Mouse (Mus musculus) G1E (cell line): ENCODE measurements around the gene P4ha3. TPM values are rescaled to one million over a fixed set of nuclear protein-coding genes. Genes with fewer than 3 reads are reported as not detected.

ENCODE experiments used
- ATAC-seq: 2 replicates; pipeline ENCODE4 v1.8.0; 2016; ENCODE audit warnings: mild to moderate bottlenecking; ENCODE audit not compliant: insufficient number of reproducible peaks, poor library complexity, low FRiP score, severe bottlenecking; ENCODE audit errors: extremely low read depth
- DNase-seq: peaks from one replicate; pipeline ENCODE4 v3.0.0; 2012; ENCODE audit warnings: low spot score
- H3K27me3 ChIP-seq: 2 replicates; pipeline ENCODE4 v1.6.1; 2012; ENCODE audit warnings: mild to moderate bottlenecking, low read length, inconsistent platforms; ENCODE audit not compliant: insufficient read depth
- H3K36me3 ChIP-seq: replicated peaks from 2 replicates; pipeline ENCODE3; 2012; ENCODE audit warnings: mild to moderate bottlenecking, inconsistent platforms
- H3K4me1 ChIP-seq: 2 replicates; pipeline ENCODE4 v1.6.1; 2012; ENCODE audit warnings: low read depth, low read length, inconsistent platforms, mixed read lengths; ENCODE audit not compliant: insufficient read depth
- H3K4me3 ChIP-seq: 2 replicates; pipeline ENCODE4 v1.5.1; 2012; ENCODE audit warnings: low read depth, mild to moderate bottlenecking, inconsistent platforms, low read length, moderate library complexity, mixed read lengths
- H3K9me3 ChIP-seq: replicated peaks from 2 replicates; pipeline ENCODE4 v1.6.1; 2012; ENCODE audit warnings: inconsistent platforms
- CTCF ChIP-seq: IDR thresholded peaks from 2 replicates; pipeline ENCODE4 v1.5.1; 2012; ENCODE audit warnings: low read depth, low read length, inconsistent platforms, mixed read lengths
- GATA1 ChIP-seq: IDR thresholded peaks from 2 replicates; pipeline ENCODE4 v1.6.1; 2012; ENCODE audit warnings: borderline replicate concordance, low read length, inconsistent platforms, mixed read lengths
- GATA2 ChIP-seq: IDR thresholded peaks from 2 replicates; pipeline ENCODE4 v1.6.1; 2012; ENCODE audit warnings: low read depth, low read length, inconsistent platforms, borderline replicate concordance
- POLR2AphosphoS5 ChIP-seq: IDR thresholded peaks from 2 replicates; pipeline ENCODE4 v1.6.1; 2012; ENCODE audit warnings: low read depth, low read length, inconsistent platforms; ENCODE audit not compliant: insufficient replicate concordance
- TAL1 ChIP-seq: conservative IDR thresholded peaks from 2 replicates; pipeline ENCODE4 v1.6.1; 2012; ENCODE audit warnings: low read depth, low read length, inconsistent platforms, mixed read lengths
- polyA plus RNA-seq: library from polyadenylated mRNA; stranded (reverse); fragments of >175 nt; gene quantifications from 2 replicates; pipeline ENCODE4 v1.2.3, GENCODE M21; 2012
- total RNA-seq, 2 experiments: library from RNA; stranded (forward) in 1 of 2; stranded (reverse) in 1 of 2; fragments of 200-1000 nt in 1 of 2; fragments of >200 nt in 1 of 2; fragmentation: Nextera tagmentation in 1 of 2; gene quantifications; 2 replicates each; pipeline ENCODE4 v1.2.3; 2014 to 2017

P4ha3 gene
- total RNA-seq (2014; fragmentation: Nextera tagmentation) = not detected in 2 replicates
- total RNA-seq (2017) = 0.12 and 0.16 TPM in 2 replicates
- polyA plus RNA-seq = not detected in 2 replicates

GRCm38 (mm10) chr7:100285383-100285782, at the start of gene P4ha3:
P4ha3 (plus strand) TSS chr7:100285520.
- no peak for ATAC-seq
- no peak for DNase-seq
- peaks cover 43% of the 10 kb centered on the region for H3K27me3 ChIP-seq
- no peaks in the 10 kb centered on the region for H3K36me3 ChIP-seq
- peaks cover under 1% of the 10 kb centered on the region; the same call in 1 of the 2 replicates for H3K9me3 ChIP-seq
- TF ChIP-seq GATA1 (no peak), POLR2AphosphoS5 (no peak), GATA2 (no peak), TAL1 (no peak), CTCF (no peak)
- no peak within 1 kb of the TSS for H3K4me3 ChIP-seq
- H3K4me1 ChIP-seq = no peaks in the 10 kb centered on the region; the same call in 1 of the 2 replicates

GRCm38 (mm10) chr7:100238271-100238670, 47.0 kb upstream of the P4ha3 start:
- TF ChIP-seq POLR2AphosphoS5 (no peak), GATA2 (no peak), CTCF (no peak), TAL1 (no peak)

DNA sequence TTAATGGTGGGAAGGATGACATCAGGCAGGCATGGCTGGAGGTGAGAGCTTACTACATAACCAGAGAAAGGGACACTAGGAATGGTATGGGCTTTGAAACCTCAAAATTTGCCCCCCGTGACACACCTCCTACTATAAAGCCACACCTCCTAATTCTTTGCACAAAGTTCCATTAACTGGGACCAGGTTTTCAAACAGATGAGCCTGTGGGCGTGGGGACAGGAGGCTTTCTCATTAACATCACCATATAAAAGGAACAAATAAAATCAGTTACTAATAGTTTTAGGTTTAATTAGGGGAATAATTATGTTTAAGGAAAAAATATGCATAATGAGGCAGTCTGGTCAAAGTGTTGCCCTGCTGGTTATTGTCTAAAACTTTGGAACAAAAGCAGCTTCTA, 44.7 kb upstream of the P4ha3 start:
- Histone ChIP-seq H3K4me3 (no peak overlapping the region), H3K36me3 (peaks cover 4% of the 10 kb centered on the region), H3K27me3 (no peaks in the 10 kb centered on the region), H3K4me1 (no peaks in the 10 kb centered on the region), H3K9me3 (no peaks in the 10 kb centered on the region)
- TF ChIP-seq GATA2 (no peak), GATA1 (no peak), CTCF (no peak), TAL1 (no peak), POLR2AphosphoS5 (no peak)
- no peak for DNase-seq
- no peak for ATAC-seq

More at GRCm38 (mm10) chr7:100238271-100238670, 47.0 kb upstream of the P4ha3 start:
- peaks cover 13% of the 10 kb centered on the region for H3K4me1 ChIP-seq
- H3K27me3 ChIP-seq = no peaks in the 10 kb centered on the region
- no peak for DNase-seq
- H3K36me3 ChIP-seq = peaks cover 2% of the 10 kb centered on the region
- H3K9me3 ChIP-seq = no peaks in the 10 kb centered on the region
- ATAC-seq = no peak
- H3K4me3 ChIP-seq = no peak overlapping the region

- Histone ChIP-seq H3K4me1 (no peaks in the 10 kb centered on the region), H3K36me3 (peaks cover 7% of the 10 kb centered on the region), H3K9me3 (no peaks in the 10 kb centered on the region), H3K4me3 (no peak overlapping the region), H3K27me3 (no peaks in the 10 kb centered on the region)
- DNase-seq (no peak), ATAC-seq (no peak)
- TF ChIP-seq GATA1 (no peak), CTCF (no peak), POLR2AphosphoS5 (no peak), TAL1 (no peak), GATA2 (no peak)
These were observed 42.3 kb upstream of the P4ha3 start for GRCm38 (mm10) chr7:100243007-100243406.

DNA sequence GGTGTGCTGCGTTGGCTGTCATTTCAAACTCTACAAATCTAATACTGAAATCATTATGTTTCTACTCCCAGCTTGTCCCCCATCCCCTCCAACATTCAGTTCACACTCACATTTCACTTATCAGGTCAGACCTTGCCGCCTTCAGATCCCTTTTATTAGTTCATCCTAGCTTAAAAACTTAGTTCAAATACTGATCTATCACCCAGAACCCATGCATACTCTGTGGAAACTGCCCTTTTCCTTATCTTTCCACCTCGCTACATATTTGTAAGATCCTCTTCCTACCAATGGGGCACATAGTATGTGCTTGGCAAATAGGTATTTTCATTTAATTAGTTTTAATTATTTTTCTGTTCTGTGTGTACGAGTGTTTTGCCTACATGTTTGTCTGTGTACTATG, 41.1 kb upstream of the P4ha3 start:
- Histone ChIP-seq H3K4me1 (no peaks in the 10 kb centered on the region), H3K4me3 (no peak overlapping the region), H3K9me3 (no peaks in the 10 kb centered on the region), H3K36me3 (peaks cover 5% of the 10 kb centered on the region), H3K27me3 (no peaks in the 10 kb centered on the region)
- ATAC-seq (no peak), DNase-seq (no peak)
- TF ChIP-seq GATA2 (no peak), TAL1 (no peak), POLR2AphosphoS5 (no peak), GATA1 (no peak), CTCF (no peak)

GRCm38 (mm10) chr7:100245176-100245575, 40.1 kb upstream of the P4ha3 start:
- H3K27me3 ChIP-seq = no peaks in the 10 kb centered on the region
- peaks cover 5% of the 10 kb centered on the region for H3K36me3 ChIP-seq
- DNase-seq (no peak), ATAC-seq (no peak)
- no peaks in the 10 kb centered on the region for H3K4me1 ChIP-seq
- H3K4me3 ChIP-seq = no peak overlapping the region
- TF ChIP-seq CTCF = no peak
- no peak for TF ChIP-seq GATA1
- TF ChIP-seq POLR2AphosphoS5 = no peak
- TF ChIP-seq GATA2 = no peak
- no peak for TF ChIP-seq TAL1
- no peaks in the 10 kb centered on the region for H3K9me3 ChIP-seq

DNA sequence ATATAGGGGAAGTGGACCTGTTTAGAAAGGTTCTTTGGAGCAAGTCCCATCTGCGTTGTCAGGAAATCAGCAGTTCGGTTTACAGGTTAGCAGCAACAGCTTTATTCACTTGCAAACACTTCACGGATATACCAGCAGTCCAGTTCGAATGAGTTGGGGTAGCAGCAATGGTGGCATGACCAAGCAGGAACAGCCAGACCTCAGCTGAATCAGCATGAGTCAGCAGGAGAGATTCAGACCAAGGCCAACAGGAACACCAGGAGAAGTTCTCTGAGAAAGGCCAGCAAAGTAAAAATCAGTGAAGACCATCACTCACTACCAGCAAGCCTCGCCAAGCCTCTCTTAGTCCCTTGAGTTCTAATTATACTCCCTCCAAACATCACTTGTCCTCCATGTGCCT, 34.7 kb upstream of the P4ha3 start:
- TF ChIP-seq GATA1 (no peak), CTCF (no peak), POLR2AphosphoS5 (no peak), GATA2 (no peak)
- Histone ChIP-seq H3K27me3 (no peaks in the 10 kb centered on the region), H3K4me3 (no peak overlapping the region), H3K36me3 (peaks cover 21% of the 10 kb centered on the region), H3K4me1 (peaks cover 5% of the 10 kb centered on the region), H3K9me3 (no peaks in the 10 kb centered on the region)
- DNase-seq (no peak), ATAC-seq (no peak)
